Mouse (Mus musculus) frontal cortex, postnatal 36 days (tissue): ENCODE results near the gene Myom3.
A peak's percentile ranks its signal among the peaks of the same experiment; 100 is the strongest.

Experiments used
- DNase-seq, 2 experiments: peaks; one replicate each; pipeline ENCODE4 v3.0.0; 2022; ENCODE audit warnings: low spot score in 2 of 2

Gene Myom3

DNA sequence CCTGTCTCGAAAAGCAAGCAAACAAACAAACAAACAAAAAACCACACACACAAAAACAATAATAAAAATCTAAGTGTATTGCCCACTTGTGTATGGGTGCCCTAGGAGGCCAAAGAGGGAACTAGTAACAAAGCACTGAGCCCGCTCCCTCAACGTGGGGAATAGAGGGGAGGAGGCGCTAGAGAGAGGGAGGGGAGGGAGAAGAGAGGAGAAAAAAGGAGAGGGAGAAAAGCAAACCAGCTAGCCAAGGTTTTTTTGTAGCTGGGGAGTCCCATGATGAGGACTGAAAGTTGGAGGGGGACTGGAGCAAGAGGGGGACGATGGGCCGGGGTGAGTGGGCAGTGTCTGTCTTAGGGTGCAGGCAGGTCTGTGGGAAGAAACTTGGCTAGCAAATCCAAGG is 95.6 kb downstream of the Myom3 start:
- DNase-seq: no peak

DNA sequence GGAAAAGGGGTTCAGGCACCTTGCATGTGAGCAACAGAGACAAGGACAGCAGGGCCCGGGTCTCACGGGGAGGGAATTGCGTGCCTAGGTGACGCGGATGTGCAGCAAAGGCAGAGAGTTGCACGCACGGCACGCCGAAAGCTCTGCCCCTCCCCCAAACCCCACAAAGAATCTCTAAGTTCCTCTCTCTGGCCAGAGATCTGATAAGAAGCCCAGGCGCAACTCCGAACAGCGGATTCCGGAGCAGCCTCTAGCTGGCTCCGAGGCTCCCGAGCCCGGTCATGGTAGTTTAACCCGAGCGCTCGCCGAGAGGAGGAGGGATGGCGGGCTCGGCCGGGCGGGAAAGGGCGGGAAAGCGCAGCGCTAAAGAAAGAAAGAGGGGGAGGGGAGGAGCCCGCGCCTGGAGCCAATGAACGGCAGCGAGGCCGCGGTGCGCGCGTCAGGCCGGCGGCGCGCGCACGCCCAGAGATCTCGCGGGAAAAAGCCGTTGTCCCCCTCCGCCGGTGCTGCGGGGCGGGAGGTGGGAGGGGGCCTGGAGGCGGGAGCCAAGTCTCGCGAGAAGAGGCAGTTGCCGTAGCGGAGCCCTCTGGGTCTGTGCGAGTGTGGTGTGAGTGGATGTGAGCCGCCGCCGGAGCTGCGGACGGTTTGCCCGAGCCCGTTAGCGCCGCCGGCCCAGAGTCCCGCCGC is 96.2 kb downstream of the Myom3 start, which contains the start of gene Srsf10:
Srsf10 (plus strand) TSS at position 212 of the 687 bp plus-strand sequence.
- peak; percentile 91 to 92 for DNase-seq

DNA sequence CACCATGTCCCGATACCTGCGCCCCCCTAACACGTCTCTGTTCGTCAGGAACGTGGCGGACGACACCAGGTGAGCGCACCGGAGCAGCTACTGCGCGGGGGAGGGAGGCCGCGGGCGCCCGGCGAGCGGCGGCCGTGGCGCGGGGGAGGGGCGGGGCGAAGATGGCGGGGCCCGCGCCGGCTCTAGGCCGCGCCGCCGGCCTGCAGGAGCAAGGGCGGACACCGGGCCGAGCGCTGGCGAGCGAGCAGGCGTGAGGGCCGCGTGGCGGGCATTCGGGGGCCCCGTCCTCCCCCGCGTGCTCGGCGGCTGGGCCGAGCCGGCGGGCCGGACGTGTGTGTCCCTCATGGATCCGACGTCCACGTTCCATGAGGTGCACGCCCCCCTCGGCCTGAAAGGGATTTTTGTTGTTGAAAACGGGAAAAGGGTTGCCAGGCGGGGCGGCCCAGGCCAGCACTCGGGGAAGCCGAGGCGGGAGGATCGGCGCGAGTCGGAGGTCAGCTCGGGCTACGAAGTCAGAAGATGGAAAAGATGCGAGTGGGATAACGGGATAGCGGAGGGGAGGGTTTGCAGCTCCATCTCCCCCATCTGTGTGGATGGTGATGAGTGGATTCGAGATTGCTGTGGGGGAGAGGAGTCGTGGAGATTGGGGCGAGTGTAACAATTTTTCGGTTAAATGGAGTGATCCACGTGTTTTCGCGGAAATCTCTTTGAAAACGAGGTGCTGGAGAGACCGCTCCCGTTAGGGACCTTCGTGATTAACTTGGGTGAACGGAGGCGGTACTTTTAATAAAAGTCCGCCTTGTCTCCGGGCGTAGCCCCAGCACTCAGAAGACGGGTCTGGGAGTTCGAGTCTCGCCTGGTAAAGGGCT is 96.9 kb downstream of the Myom3 start:
- DNase-seq: peak in 1 of 2 experiments; percentile 51

DNA sequence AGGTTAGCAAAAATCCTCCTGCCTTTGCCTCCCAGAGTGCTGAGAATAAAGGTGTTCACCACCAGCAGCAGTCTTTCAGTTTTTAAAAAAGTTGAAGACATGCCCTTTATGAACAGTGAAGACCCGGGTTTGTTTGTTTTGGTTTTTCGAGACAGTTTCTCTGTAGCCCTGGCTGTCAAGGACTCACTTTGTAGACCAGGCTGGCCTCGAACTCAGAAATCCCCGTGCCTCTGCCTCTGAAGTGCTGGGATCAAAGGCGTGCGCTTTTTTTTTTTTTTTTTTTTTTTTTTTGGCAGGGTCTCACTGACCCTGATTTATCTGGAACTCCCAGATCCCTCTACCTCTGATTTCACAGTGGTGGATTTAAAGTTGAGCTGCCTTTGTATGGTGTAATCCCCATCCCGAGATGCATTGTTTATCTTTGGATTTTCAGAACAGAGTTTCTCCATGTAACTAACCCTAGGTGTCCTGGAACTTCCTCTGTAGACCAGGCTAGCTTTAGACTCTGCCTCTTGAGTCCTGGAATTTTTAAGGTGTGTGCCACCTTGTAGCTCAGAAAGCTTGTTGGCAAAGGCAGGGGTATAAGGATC is 98.2 kb downstream of the Myom3 start:
- DNase-seq: no peak
